Mouse (Mus musculus) bone marrow, adult 2 months (tissue): ENCODE measurements at regions not wholly inside any gene's neighbourhood (a gene's known extent, or its start where the extent isn't known, plus 50 kb on each side); places are given as distances from the start of the nearest gene placed in this dataset.

Experiments
- H3K27ac ChIP-seq: fragments of 200-500 bp; 2 replicates; pipeline ENCODE4 v1.5.1; 2012; ENCODE audit warnings: low read depth, mild to moderate bottlenecking, control low read depth, inconsistent platforms, low read length; ENCODE audit not compliant: control insufficient read depth, poor library complexity, insufficient read depth
- H3K4me1 ChIP-seq: fragments of 200-500 bp; 2 replicates; pipeline ENCODE4 v1.6.1; 2011; ENCODE audit warnings: low read length; ENCODE audit not compliant: control insufficient read depth, insufficient read depth
- H3K4me3 ChIP-seq: fragments of 200-500 bp; replicated peaks from 2 replicates; pipeline ENCODE3; 2011; ENCODE audit warnings: mild to moderate bottlenecking, low read depth, low read length, control low read depth; ENCODE audit not compliant: control insufficient read depth
- CTCF ChIP-seq: fragments of 200-500 bp; IDR thresholded peaks from 2 replicates; pipeline ENCODE4 v1.5.1; 2011; ENCODE audit warnings: low read length, control low read depth; ENCODE audit not compliant: control insufficient read depth, insufficient read depth
- POLR2A ChIP-seq: fragments of 200-500 bp; IDR thresholded peaks from 2 replicates; pipeline ENCODE4 v1.6.1; 2011; ENCODE audit warnings: low read depth, mild to moderate bottlenecking, control low read depth, low read length, borderline replicate concordance; ENCODE audit not compliant: control insufficient read depth
- WGBS: fragments of 180-500 bp; shearing (Covaris S2); methylation state at CpG from one replicate; pipeline ENCODE4 v1.1.7; 2018; 5-methylcytosine and 5-hydroxymethylcytosine counted together

GRCm38 (mm10) chr8:8519772-8520191 is 141.3 kb downstream of the Efnb2 start:
- 80% methylated on average over 3 of the region's 3 CpGs for WGBS
- Histone ChIP-seq H3K4me3 (no peak overlapping the region), H3K27ac (no peak overlapping the region), H3K4me1 (no peaks in the 10 kb centered on the region)
- TF ChIP-seq POLR2A (no peak), CTCF (no peak)

GRCm38 (mm10) chr8:8517599-8517998 is 143.4 kb downstream of the Efnb2 start:
- 81% methylated on average over 2 of the region's 2 CpGs for WGBS
- TF ChIP-seq POLR2A (no peak), CTCF (no peak)
- H3K4me1 ChIP-seq: no peaks in the 10 kb centered on the region
- H3K27ac ChIP-seq: no peak overlapping the region
- no peak overlapping the region for H3K4me3 ChIP-seq

- Histone ChIP-seq H3K4me3 (no peak overlapping the region), H3K4me1 (no peaks in the 10 kb centered on the region), H3K27ac (no peak overlapping the region)
- TF ChIP-seq POLR2A: no peak
- no peak for TF ChIP-seq CTCF
- 54% methylated on average over 1 of the region's 1 CpGs for WGBS
Measured at GRCm38 (mm10) chr8:8516272-8516671, 144.8 kb downstream of the Efnb2 start.

GRCm38 (mm10) chr8:8499921-8500320 is 161.1 kb downstream of the Efnb2 start:
- TF ChIP-seq CTCF (no peak), POLR2A (no peak)
- Histone ChIP-seq H3K27ac (no peak overlapping the region), H3K4me3 (no peak overlapping the region), H3K4me1 (no peaks in the 10 kb centered on the region; the same call in 1 of the 2 replicates)
- 88% methylated on average over 9 of the region's 9 CpGs for WGBS

GRCm38 (mm10) chr8:8498753-8499152 is 162.3 kb downstream of the Efnb2 start:
- TF ChIP-seq POLR2A (no peak), CTCF (no peak)
- H3K4me3 ChIP-seq: no peak overlapping the region
- H3K27ac ChIP-seq: no peak overlapping the region
- no peaks in the 10 kb centered on the region for H3K4me1 ChIP-seq
- WGBS: 73% methylated on average over 5 of the region's 5 CpGs

- whole genome bisulfite sequencing: 80% methylated on average over 7 of the region's 7 CpGs
- Histone ChIP-seq H3K4me3 (no peak overlapping the region), H3K27ac (no peak overlapping the region), H3K4me1 (no peaks in the 10 kb centered on the region)
- no peak for TF ChIP-seq POLR2A
Measured at GRCm38 (mm10) chr8:8495472-8495871, 165.6 kb downstream of the Efnb2 start.

GRCm38 (mm10) chr8:8494281-8494680 is 166.8 kb downstream of the Efnb2 start:
- no peak overlapping the region for H3K4me3 ChIP-seq
- H3K27ac ChIP-seq: no peak overlapping the region
- TF ChIP-seq CTCF (no peak), POLR2A (no peak)
- no peaks in the 10 kb centered on the region for H3K4me1 ChIP-seq
- 78% methylated on average over 10 of the region's 10 CpGs for WGBS

- 34% methylated on average over 2 of the region's 2 CpGs for WGBS
- Histone ChIP-seq H3K4me3 (no peak overlapping the region), H3K4me1 (no peaks in the 10 kb centered on the region), H3K27ac (no peak overlapping the region)
- no peak for TF ChIP-seq POLR2A
- no peak for TF ChIP-seq CTCF
Measured at GRCm38 (mm10) chr8:8491908-8492307, 169.1 kb downstream of the Efnb2 start.

GRCm38 (mm10) chr8:8489784-8490183 is 171.3 kb downstream of the Efnb2 start:
- WGBS: 63% methylated on average over 9 of the region's 9 CpGs
- no peak overlapping the region for H3K27ac ChIP-seq
- no peak overlapping the region for H3K4me3 ChIP-seq
- H3K4me1 ChIP-seq: no peaks in the 10 kb centered on the region
- no peak for TF ChIP-seq POLR2A
